Mouse (Mus musculus) urinary bladder, postnatal 4 days (tissue): ENCODE data around the gene Nphp1.

Source experiments
- DNase-seq, 2 experiments: peaks; one replicate each; pipeline ENCODE4 v3.0.0; 2021 to 2022; ENCODE audit warnings: low spot score in 2 of 2

Nphp1 gene

GRCm38 (mm10) chr2:127749376-127749775, 39.3 kb downstream of the Nphp1 start:
- DNase-seq = no peak

GRCm38 (mm10) chr2:127748316-127748715, 40.4 kb downstream of the Nphp1 start:
- no peak for DNase-seq

- no peak for DNase-seq
Measured at GRCm38 (mm10) chr2:127742637-127743036, 46.1 kb downstream of the Nphp1 start.

- no peak for DNase-seq
Measured at GRCm38 (mm10) chr2:127740756-127741519, 47.8 kb downstream of the Nphp1 start.

GRCm38 (mm10) chr2:127737885-127738284, 50.8 kb downstream of the Nphp1 start:
- no peak for DNase-seq

GRCm38 (mm10) chr2:127736631-127737209, 52.0 kb downstream of the Nphp1 start:
- DNase-seq = no peak

GRCm38 (mm10) chr2:127735512-127736145, 53.1 kb downstream of the Nphp1 start:
- DNase-seq = no peak

GRCm38 (mm10) chr2:127734889-127735288, 53.8 kb downstream of the Nphp1 start:
- DNase-seq = no peak

GRCm38 (mm10) chr2:127730301-127730997, 58.2 kb downstream of the Nphp1 start:
- no peak for DNase-seq

GRCm38 (mm10) chr2:127729671-127730070, 59.0 kb downstream of the Nphp1 start, which contains the start of gene Mall:
Gene Mall (minus strand): TSS chr2:127729932.
- no peak for DNase-seq

GRCm38 (mm10) chr2:127728661-127729450, 59.8 kb downstream of the Nphp1 start:
- DNase-seq = no peak

GRCm38 (mm10) chr2:127728146-127728545, 60.6 kb downstream of the Nphp1 start:
- DNase-seq = no peak

GRCm38 (mm10) chr2:127723193-127723592, 65.5 kb downstream of the Nphp1 start:
- no peak for DNase-seq

GRCm38 (mm10) chr2:127722176-127722892, 66.4 kb downstream of the Nphp1 start:
- DNase-seq = peak; percentile 62 to 71

GRCm38 (mm10) chr2:127718839-127719468, 69.7 kb downstream of the Nphp1 start:
- no peak for DNase-seq

- DNase-seq = no peak
Measured at GRCm38 (mm10) chr2:127714726-127715125, 74.0 kb downstream of the Nphp1 start.

GRCm38 (mm10) chr2:127708792-127709191, 79.9 kb downstream of the Nphp1 start:
- DNase-seq = no peak

GRCm38 (mm10) chr2:127708060-127708459, 80.6 kb downstream of the Nphp1 start:
- no peak for DNase-seq

- DNase-seq = no peak
Measured at GRCm38 (mm10) chr2:127705267-127705666, 83.4 kb downstream of the Nphp1 start.
